Mouse (Mus musculus): ENCODE results near the gene Kansl2.

GRCm38 (mm10) chr15:98469596-98469995 lies 64.5 kb downstream of the Kansl2 start, which contains the start of gene OR5BS1P:
- TF ChIP-seq CTCF (IDR thresholded peaks at IDR 0.05; ENCODE audit: control insufficient read depth, insufficient read depth, insufficient read length): no peak
- TF ChIP-seq USF1 (IDR thresholded peaks at IDR 0.05; ENCODE audit: low read depth): no peak
- TF ChIP-seq CEBPB (IDR thresholded peaks at IDR 0.05; ENCODE audit: low read depth): no peak
- no peak for TF ChIP-seq MAX (IDR thresholded peaks at IDR 0.05)
- TF ChIP-seq FOSL1 (IDR thresholded peaks at IDR 0.05; ENCODE audit: insufficient read depth, low read length, poor library complexity, severe bottlenecking): no peak
- no peak for TF ChIP-seq MYOD1 (IDR thresholded peaks at IDR 0.05; ENCODE audit: control insufficient read depth, insufficient read length, low read depth)

Measured in C2C12 (cell line).